ENCODE assay signal across 8 mouse cellular contexts in the genomic region with DNA sequence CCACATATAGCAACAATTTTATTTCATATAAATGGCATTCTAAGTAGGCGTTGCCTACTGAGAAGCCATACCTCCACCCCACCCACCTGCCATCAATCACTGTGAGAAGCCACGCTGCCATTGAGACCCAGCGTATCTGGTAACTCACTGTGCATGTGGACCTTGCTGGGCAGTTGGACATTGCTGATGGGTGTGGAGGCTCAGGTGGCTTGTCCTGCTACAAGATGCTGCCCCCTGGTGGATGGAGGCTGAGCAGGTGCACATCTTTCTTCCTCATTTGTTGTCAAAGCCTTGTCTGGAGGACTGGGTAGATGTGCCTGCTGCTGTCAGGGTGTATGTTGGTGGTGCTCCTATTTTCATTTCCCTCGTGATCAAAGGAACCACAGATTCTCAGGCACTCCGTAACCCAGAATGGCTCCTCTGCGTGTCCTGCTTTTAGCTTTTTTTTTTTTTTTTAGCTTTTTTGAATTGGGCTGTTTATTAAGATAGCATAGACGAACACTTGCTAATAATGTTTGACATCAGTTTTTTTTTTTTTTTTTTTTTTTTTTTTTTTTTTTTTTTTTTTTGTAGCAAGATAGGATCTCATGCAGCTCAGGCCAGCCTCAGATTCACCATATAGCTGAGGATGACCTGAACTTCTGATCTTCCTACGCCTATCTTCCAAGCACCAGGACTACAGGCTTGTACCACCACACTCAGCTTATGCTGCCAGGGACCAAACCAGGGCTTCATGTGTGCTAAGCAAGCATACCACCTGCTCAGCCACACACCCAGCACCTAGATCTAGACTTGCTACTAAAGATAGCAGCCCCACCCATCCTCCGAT. TPM values are rescaled to one million over a fixed set of nuclear protein-coding genes. Genes with fewer than 3 reads are reported as not detected.
DNase-seq lines count a peak whose midpoint lies in the region; ATAC-seq and TF ChIP-seq lines count a peak whose summit lies in the region.

No protein-coding gene starts in this region.

- no peak overlapping the region for H3K27ac ChIP-seq in ES-E14 (ENCODE audit: insufficient read depth, low read depth, low read length, poor library complexity, severe bottlenecking)

- peaks cover 26% of the 10 kb centered on the region for H3K36me3 ChIP-seq in ES-E14 (ENCODE audit: control insufficient read depth, insufficient read depth, low read length, poor library complexity, severe bottlenecking)

- H3K4me3 ChIP-seq in ES-E14 (ENCODE audit: insufficient read depth in 1 of 2, low read depth in 1 of 2, low read length in 2 of 2, poor library complexity in 1 of 2, severe bottlenecking in 1 of 2): no peak overlapping the region

- H3K9me3 ChIP-seq in ES-E14 (ENCODE audit: control insufficient read depth, insufficient read depth, low read depth, low read length): no peaks in the 10 kb centered on the region

- no peak overlapping the region for H3K9ac ChIP-seq in ES-E14 (ENCODE audit: insufficient read depth, low read depth, low read length, poor library complexity, severe bottlenecking)

- peak; percentile 77 for DNase-seq in 416B (ENCODE audit: low read depth)
- peak; percentile 81 for DNase-seq in ES-E14 (ENCODE audit: low read depth, low spot score)
- DNase-seq in cerebellum, adult 18-20 months: peak; percentile 68 to 69
- peak; percentile 80 for DNase-seq in gastrocnemius, adult 18-20 months (ENCODE audit: low spot score)
- peak; percentile 66 for DNase-seq in layer of hippocampus, adult 9-11 months
- DNase-seq in lung, postnatal 25 days (ENCODE audit: low spot score): peak; percentile 49
- DNase-seq in right cerebral cortex, postnatal 25 days: peak; percentile 35

- in situ Hi-C loops in ES-E14 (cut with MboI; ENCODE audit: low sequenced_read_pairs in 2 of 2, unreplicated experiment in 2 of 2): no loop called here

- ATAC-seq in activated CD4-positive, CD25-positive, alpha-beta regulatory T cell, adult 4 months: no peak

- H3K4me1 ChIP-seq in ES-E14 (ENCODE audit: control insufficient read depth in 2 of 2, insufficient read depth in 2 of 2, low read length in 2 of 2, poor library complexity in 1 of 2): no peaks in the 10 kb centered on the region

TF ChIP-seq in ES-E14, 5 proteins besides CTCF, POLR2A, EP300 and RAD21:
- TF ChIP-seq HCFC1 (IDR thresholded peaks at IDR 0.05; ENCODE audit: borderline replicate concordance, insufficient read depth, low read length) (no peak), CHD2 (IDR thresholded peaks at IDR 0.05; ENCODE audit: low read depth, low read length) (no peak), ZC3H11A (IDR thresholded peaks at IDR 0.05; ENCODE audit: borderline replicate concordance, low read depth, low read length) (no peak), ZNF384 (IDR thresholded peaks at IDR 0.05; ENCODE audit: low read depth, low read length) (peak; percentile 94)

RNA-seq across cellular contexts. Expression of a gene that starts 16.6 kb away (rescaled TPM):
- 258 and 275 TPM in 2 replicates for total RNA-seq in ES-E14 (2012; rRNA removed)
- total RNA-seq in gastrocnemius, adult 18-20 months (2021): 10 to 100 TPM; 27.2 to 27.9 TPM
- polyA plus RNA-seq in activated CD4-positive, CD25-positive, alpha-beta regulatory T cell, adult 4 months (2017; shearing (Covaris generic)): 10 to 100 TPM; 73.7 to 81.8 TPM

RNA-seq across cellular contexts. Expression of a gene that starts 32.4 kb away (rescaled TPM):
- 0.18 and 1.2 TPM in 2 replicates for total RNA-seq in ES-E14 (2012; rRNA removed)
- total RNA-seq in gastrocnemius, adult 18-20 months (2021): 10 to 100 TPM; 17.5 to 20.0 TPM
- not detected for polyA plus RNA-seq in activated CD4-positive, CD25-positive, alpha-beta regulatory T cell, adult 4 months (2017; shearing (Covaris generic))

RNA-seq across cellular contexts. Expression of a gene that starts 47.7 kb away (rescaled TPM):
- total RNA-seq in ES-E14 (2012; rRNA removed): 0.58 and 1.1 TPM in 2 replicates
- under 1 TPM in 1 of 2 experiments, not detected in 1; 0.57 TPM for total RNA-seq in gastrocnemius, adult 18-20 months (2021)
- 1 to 10 TPM; 3.9 to 5.2 TPM for polyA plus RNA-seq in activated CD4-positive, CD25-positive, alpha-beta regulatory T cell, adult 4 months (2017; shearing (Covaris generic))
